Comparison of ENCODE assay signal across 28 mouse cellular contexts in genomic region chr3:14746041-14746440, GRCm38 (mm10).
"Had no signal": no experiment of that assay in that cellular context is flagged by ENCODE, and none has a peak within 500 bp of the region (broad histone marks: within the 10 kb centered on the region; RNA-seq: fewer than 3 reads in every experiment).

No protein-coding gene starts in this region.

- H3K27ac ChIP-seq: gastrocnemius, adult 2 months; heart, embryonic 10.5 days; hindbrain, embryonic 10.5 days; hindbrain, embryonic 12.5 days; hindbrain, embryonic 14.5 days; intestine, embryonic 15.5 days; layer of hippocampus, adult 2 months; limb, embryonic 13.5 days; limb, embryonic 15.5 days; liver, embryonic 14.5 days had no signal

- H3K4me2 ChIP-seq: heart, embryonic 12.5 days; hindbrain, embryonic 12.5 days; hindbrain, embryonic 14.5 days; intestine, embryonic 15.5 days; limb, embryonic 13.5 days; limb, embryonic 15.5 days; liver, embryonic 11.5 days had no signal

- H3K9me3 ChIP-seq: heart, embryonic 10.5 days; heart, embryonic 12.5 days; hindbrain, embryonic 10.5 days; hindbrain, embryonic 12.5 days; intestine, embryonic 15.5 days; limb, embryonic 13.5 days; limb, embryonic 15.5 days had no signal

- DNase-seq: gastrocnemius, adult 2 months; gastrocnemius, postnatal 10 days; gastrocnemius, postnatal 25 days; heart, adult 18-20 months; heart, postnatal 10 days; heart, postnatal 4 days; kidney, adult 18-20 months; kidney, adult 8-10 months; kidney, postnatal 10 days; kidney, postnatal 25 days; kidney, postnatal 4 days; layer of hippocampus, adult 9-11 months; layer of hippocampus, postnatal 36 days; left cerebral cortex, postnatal 4 days had no signal

- ATAC-seq: hindbrain, embryonic 16.5 days; inflammation-experienced regulatory T-cells, adult 6 months; intestine, embryonic 15.5 days; intestine, postnatal 0 days had no signal

- H3K4me1 ChIP-seq: heart, embryonic 10.5 days; heart, embryonic 12.5 days; hindbrain, embryonic 10.5 days; hindbrain, embryonic 12.5 days; intestine, embryonic 15.5 days; limb, embryonic 13.5 days; limb, embryonic 15.5 days had no signal

- H3K4me3 ChIP-seq: gastrocnemius, adult 2 months; heart, embryonic 10.5 days; heart, embryonic 12.5 days; hindbrain, embryonic 10.5 days; hindbrain, embryonic 12.5 days; intestine, embryonic 15.5 days; layer of hippocampus, adult 2 months; limb, embryonic 13.5 days; limb, embryonic 15.5 days had no signal

- H3K27me3 ChIP-seq: heart, embryonic 12.5 days; hindbrain, embryonic 12.5 days; intestine, embryonic 15.5 days; limb, embryonic 13.5 days; limb, embryonic 15.5 days had no signal

- H3K9ac ChIP-seq: heart, embryonic 12.5 days; hindbrain, embryonic 12.5 days; hindbrain, embryonic 14.5 days; intestine, embryonic 15.5 days; limb, embryonic 13.5 days; limb, embryonic 15.5 days; liver, embryonic 14.5 days had no signal

- H3K36me3 ChIP-seq: heart, embryonic 10.5 days; heart, embryonic 12.5 days; hindbrain, embryonic 10.5 days; hindbrain, embryonic 12.5 days; intestine, embryonic 15.5 days; limb, embryonic 13.5 days; limb, embryonic 15.5 days had no signal
